Mouse (Mus musculus) forebrain, embryonic 11.5 days (tissue): Measurements from ENCODE around the gene Tro. TPM values are rescaled to one million over a fixed set of nuclear protein-coding genes. Genes with fewer than 3 reads are reported as not detected.

ENCODE experiments used
- ATAC-seq: fragments of 200-750 bp; cut with Nextera tagmentation; replicated peaks from 2 replicates; pipeline ENCODE4 v1.8.0; 2017; ENCODE audit warnings: moderate TSS enrichment; ENCODE audit not compliant: low FRiP score
- DNase-seq: peaks from one replicate; pipeline ENCODE4 v3.0.0-alpha.2; 2017; ENCODE audit warnings: low spot score
- H3K27ac ChIP-seq: fragments of 300-500 bp; sonication (generic); 2 replicates; pipeline ENCODE4 v1.5.1; 2014; ENCODE audit warnings: low read depth, low read length
- H3K27me3 ChIP-seq: fragments of 300-500 bp; sonication (generic); 2 replicates; pipeline ENCODE4 v1.6.1; 2014; ENCODE audit warnings: mild to moderate bottlenecking, low read length, mixed read lengths; ENCODE audit not compliant: control insufficient read depth, insufficient read depth
- H3K36me3 ChIP-seq: fragments of 300-500 bp; sonication (generic); 2 replicates; pipeline ENCODE4 v1.6.1; 2014; ENCODE audit warnings: mild to moderate bottlenecking, low read length, moderate library complexity, mixed read lengths; ENCODE audit not compliant: control insufficient read depth, insufficient read depth
- H3K4me1 ChIP-seq: fragments of 300-500 bp; sonication (generic); replicated peaks from 2 replicates; pipeline ENCODE4 v1.6.1; 2014; ENCODE audit warnings: low read length, mixed read lengths; ENCODE audit not compliant: control insufficient read depth, insufficient read depth
- H3K4me2 ChIP-seq: fragments of 300-500 bp; sonication (generic); 2 replicates; pipeline ENCODE4 v1.6.1; 2014; ENCODE audit warnings: low read depth, mild to moderate bottlenecking, low read length, moderate library complexity, mixed read lengths; ENCODE audit not compliant: severe bottlenecking
- H3K4me3 ChIP-seq: fragments of 300-500 bp; sonication (generic); 2 replicates; pipeline ENCODE4 v1.5.1; 2014; ENCODE audit warnings: low read depth, low read length
- H3K9ac ChIP-seq: fragments of 300-500 bp; sonication (generic); 2 replicates; pipeline ENCODE4 v1.6.1; 2014; ENCODE audit warnings: low read length
- H3K9me3 ChIP-seq: fragments of 300-500 bp; sonication (generic); 2 replicates; pipeline ENCODE4 v1.6.1; 2016; ENCODE audit warnings: low read length, mixed read lengths; ENCODE audit not compliant: control insufficient read depth
- WGBS: fragments of 180-500 bp; shearing (Covaris S2); extraction: QIAGEN DNeasy Blood & Tissue Kit; methylation state at CpG from one replicate; pipeline ENCODE4 v1.1.7; 2014; 5-methylcytosine and 5-hydroxymethylcytosine counted together
- polyA plus RNA-seq: library from polyadenylated mRNA; unstranded; fragments of >200 nt; fragmentation: Nextera tagmentation; extraction: Ambion mirVana; gene quantifications from 2 replicates; pipeline ENCODE4 v1.2.1, GENCODE M21; 2014

Tro gene
- polyA plus RNA-seq: 45.6 and 46.5 TPM in 2 replicates

DNA sequence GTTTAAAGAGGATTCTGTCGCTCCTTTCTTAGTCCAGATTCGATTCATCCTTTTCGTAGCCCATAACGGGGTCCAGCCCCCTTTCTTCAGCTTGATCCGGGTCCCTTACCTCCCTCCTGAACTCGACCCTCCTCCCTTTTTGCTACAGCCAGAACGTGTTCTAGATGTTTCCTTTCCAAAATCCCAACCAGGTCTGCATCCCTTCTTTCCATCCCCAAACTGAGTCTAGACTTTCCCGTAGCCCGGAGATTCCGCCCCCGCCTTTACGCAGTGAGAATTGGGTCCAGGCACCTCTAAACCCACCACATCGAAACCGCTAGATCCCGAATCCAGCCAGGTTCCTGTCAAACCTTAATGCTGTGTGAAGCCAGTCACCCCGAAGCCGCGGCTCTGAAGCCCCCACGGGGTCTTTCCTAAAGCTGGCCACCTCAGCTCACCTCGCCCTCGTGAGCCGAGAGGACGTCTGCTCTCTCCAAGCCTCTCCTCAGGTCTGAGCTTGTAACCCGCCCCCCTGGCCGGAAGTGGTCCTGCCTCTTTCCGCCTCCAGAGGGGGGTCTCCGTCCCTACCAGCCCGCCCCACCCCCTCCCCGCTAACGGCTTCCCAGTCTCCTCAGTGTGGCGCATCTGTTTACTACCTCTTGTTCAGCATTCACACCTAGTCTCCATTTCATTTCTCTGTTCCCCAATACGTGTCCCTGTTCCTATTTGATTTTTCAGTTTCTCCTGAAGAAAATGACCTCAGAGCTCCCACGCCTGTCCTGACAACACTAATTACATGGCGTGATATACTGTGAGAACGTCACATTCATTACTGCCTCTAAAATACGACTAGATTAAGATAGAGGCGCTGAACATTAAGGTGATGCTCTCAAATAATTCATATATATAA is at the start of gene Tro:
TSS of gene Tro (minus strand) at position 676 of the 889 bp plus-strand sequence.
- DNase-seq: peak; percentile 88
- H3K27me3 ChIP-seq: peaks cover 2% of the 10 kb centered on the region; the same call in 1 of the 2 replicates
- H3K9me3 ChIP-seq: no peaks in the 10 kb centered on the region
- 18% methylated on average over 35 of the region's 37 CpGs for WGBS
- H3K27ac ChIP-seq: 0 out of 2 replicates have a peak within 1 kb of the TSS, but pooled peaks have one; percentile 12
- H3K4me1 ChIP-seq: no peaks in the 10 kb centered on the region
- H3K4me2 ChIP-seq: peak within 1 kb of the TSS; percentile 49
- H3K4me3 ChIP-seq: peak within 1 kb of the TSS; percentile 51
- H3K9ac ChIP-seq: peak within 1 kb of the TSS; percentile 62
- no peaks in the 10 kb centered on the region; the same call in 1 of the 2 replicates for H3K36me3 ChIP-seq
- ATAC-seq: peak; percentile 94

DNA sequence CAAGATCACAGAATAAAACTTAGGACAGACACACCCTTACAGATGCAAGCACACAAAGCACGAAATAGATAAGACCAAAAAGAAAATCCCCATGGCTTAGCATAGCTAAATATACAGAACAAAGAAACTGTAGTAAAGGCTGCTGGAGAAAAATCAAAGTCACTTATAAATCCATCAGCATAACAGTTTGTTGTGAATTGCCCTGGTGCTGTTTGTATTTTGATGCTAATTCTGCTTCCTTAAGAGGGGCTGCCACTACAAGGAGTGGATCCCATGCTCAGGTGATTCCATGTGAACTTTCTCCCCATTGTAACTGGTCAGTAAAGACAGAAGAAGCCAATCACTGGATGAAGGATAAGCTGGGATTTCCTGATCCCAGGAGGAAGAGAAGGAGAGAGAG is 20.1 kb upstream of the Tro start:
- no peak overlapping the region for H3K27ac ChIP-seq
- no peaks in the 10 kb centered on the region for H3K4me1 ChIP-seq
- H3K4me2 ChIP-seq: no peak overlapping the region
- H3K36me3 ChIP-seq: no peaks in the 10 kb centered on the region
- H3K9ac ChIP-seq: no peak overlapping the region
- WGBS: 40% methylated on average over 1 of the region's 1 CpGs
- ATAC-seq: no peak
- H3K27me3 ChIP-seq: no peaks in the 10 kb centered on the region
- H3K4me3 ChIP-seq: no peak overlapping the region
- H3K9me3 ChIP-seq: no peaks in the 10 kb centered on the region
- DNase-seq: no peak

DNA sequence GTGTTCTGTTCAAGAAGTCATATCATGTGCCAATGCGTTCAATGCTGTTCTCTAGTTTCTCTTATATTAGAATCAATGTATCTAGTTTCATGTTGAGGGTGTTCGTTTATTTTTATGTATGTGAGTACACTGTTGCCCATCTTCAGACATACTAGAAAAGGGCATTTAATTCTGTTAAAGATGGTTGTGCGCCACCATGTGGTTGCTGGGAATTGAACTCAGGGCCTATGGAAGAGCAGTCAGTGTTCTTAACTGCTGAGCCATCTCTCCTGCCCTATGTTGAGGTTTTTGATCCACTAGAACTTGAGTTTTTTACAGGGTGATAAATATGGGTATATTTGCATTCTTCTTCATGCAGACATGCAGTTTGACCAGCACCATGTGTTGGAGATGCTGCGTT is 5.4 kb upstream of the Tro start:
- Histone ChIP-seq H3K4me1 (no peaks in the 10 kb centered on the region), H3K4me2 (no peak overlapping the region), H3K9me3 (no peaks in the 10 kb centered on the region), H3K27me3 (no peaks in the 10 kb centered on the region), H3K9ac (no peak overlapping the region), H3K36me3 (no peaks in the 10 kb centered on the region), H3K4me3 (no peak overlapping the region), H3K27ac (no peak overlapping the region)
- ATAC-seq (no peak), DNase-seq (no peak)
- WGBS: 26% methylated on average over 4 of the region's 4 CpGs

DNA sequence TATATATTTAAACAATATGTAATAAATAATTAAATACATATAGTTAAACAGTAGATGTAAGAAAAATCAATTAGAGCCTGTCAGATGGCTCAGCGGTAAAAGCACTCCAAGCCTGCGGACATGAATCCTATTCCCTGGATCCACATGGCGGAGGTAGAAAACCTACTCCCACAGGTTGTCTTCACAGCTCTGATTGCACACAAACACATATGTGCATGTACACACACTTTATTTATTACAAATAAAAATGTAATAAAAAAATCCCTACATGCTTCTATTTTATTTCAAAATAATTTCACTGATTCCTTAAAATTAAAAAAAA is 375 bp upstream of the Tro start:
- H3K27ac ChIP-seq: no peak overlapping the region
- H3K27me3 ChIP-seq: peaks cover 2% of the 10 kb centered on the region; the same call in 1 of the 2 replicates
- no peak overlapping the region; the same call in 1 of the 2 replicates for H3K4me2 ChIP-seq
- DNase-seq (no peak), ATAC-seq (peak; percentile 36; the same call in 1 of the 2 replicates)
- WGBS: 33% methylated on average over 3 of the region's 3 CpGs
- no peak overlapping the region for H3K9ac ChIP-seq
- H3K9me3 ChIP-seq: no peaks in the 10 kb centered on the region
- no peaks in the 10 kb centered on the region; the same call in 1 of the 2 replicates for H3K36me3 ChIP-seq
- H3K4me3 ChIP-seq: peak overlapping the region; percentile 51; the same call in 1 of the 2 replicates
- no peaks in the 10 kb centered on the region for H3K4me1 ChIP-seq

DNA sequence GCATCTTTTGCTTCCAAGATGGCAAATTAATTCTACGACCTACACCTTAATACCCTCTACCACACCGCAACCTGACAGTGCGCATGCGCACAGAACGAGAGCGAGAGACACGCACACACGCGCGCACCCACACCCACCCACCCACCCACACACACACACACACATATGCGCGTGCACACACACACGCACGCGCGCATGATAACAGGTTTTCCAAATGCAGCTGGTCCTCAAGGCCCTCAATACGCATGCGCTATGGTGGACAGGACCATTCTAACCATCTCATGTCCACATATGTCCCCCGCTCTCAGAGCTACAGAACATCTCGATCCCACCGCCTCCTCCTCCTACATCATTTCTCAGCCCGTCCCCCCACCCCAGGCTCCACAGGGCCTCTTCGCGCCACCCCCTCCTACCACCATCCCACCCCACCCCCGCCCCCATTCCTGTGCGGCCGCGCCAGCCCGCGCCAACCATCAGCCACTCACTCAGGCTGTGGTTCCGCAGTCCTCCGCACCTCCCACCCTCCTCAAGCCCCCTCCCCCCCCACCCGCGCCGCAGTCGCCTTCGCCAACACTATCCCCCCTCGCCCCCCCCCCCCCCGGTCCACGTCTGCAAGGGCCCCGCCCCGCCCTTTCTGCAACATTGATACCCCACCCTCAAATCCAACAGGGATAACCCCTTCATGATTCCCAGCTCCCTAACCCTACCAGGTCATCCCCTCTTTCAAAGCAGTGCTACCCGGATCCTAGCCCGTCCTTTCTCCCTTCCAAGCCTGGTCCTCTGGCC is 1.1 kb downstream of the Tro start:
- no peaks in the 10 kb centered on the region for H3K9me3 ChIP-seq
- peak; percentile 73 for ATAC-seq
- H3K4me3 ChIP-seq: peak overlapping the region; percentile 51
- H3K4me1 ChIP-seq: no peaks in the 10 kb centered on the region
- no peak overlapping the region for H3K27ac ChIP-seq
- peaks cover 2% of the 10 kb centered on the region; the same call in 1 of the 2 replicates for H3K27me3 ChIP-seq
- DNase-seq: peak; percentile 61
- no peaks in the 10 kb centered on the region; the same call in 1 of the 2 replicates for H3K36me3 ChIP-seq
- H3K4me2 ChIP-seq: peak overlapping the region; percentile 49
- WGBS: 51% methylated on average over 25 of the region's 44 CpGs
- H3K9ac ChIP-seq: peak overlapping the region; percentile 62

DNA sequence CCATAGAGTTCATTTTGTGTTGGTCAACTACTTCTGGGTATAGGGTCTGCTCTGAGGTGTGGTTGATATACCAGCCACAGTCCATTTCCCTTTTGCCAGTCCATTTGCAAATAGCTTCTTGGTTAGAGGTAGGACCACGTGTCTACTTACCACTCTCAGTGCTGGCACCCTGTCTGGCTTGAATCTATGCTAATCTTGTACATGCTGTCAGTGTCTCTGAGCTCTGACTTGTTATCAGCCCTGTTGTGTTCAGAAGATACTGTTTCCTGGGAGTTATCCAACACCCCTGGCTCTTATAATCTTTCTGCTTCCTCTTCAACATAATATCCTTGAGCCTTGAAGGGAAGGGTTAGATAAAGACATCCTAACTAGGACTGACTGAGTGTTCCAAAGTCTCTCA is 21.0 kb downstream of the Tro start:
- DNase-seq (no peak), ATAC-seq (no peak)
- Histone ChIP-seq H3K4me1 (no peaks in the 10 kb centered on the region), H3K9me3 (no peaks in the 10 kb centered on the region), H3K27ac (no peak overlapping the region), H3K36me3 (no peaks in the 10 kb centered on the region), H3K9ac (no peak overlapping the region), H3K4me2 (no peak overlapping the region), H3K4me3 (no peak overlapping the region), H3K27me3 (no peaks in the 10 kb centered on the region)
- 76% methylated on average over 1 of the region's 1 CpGs for WGBS

DNA sequence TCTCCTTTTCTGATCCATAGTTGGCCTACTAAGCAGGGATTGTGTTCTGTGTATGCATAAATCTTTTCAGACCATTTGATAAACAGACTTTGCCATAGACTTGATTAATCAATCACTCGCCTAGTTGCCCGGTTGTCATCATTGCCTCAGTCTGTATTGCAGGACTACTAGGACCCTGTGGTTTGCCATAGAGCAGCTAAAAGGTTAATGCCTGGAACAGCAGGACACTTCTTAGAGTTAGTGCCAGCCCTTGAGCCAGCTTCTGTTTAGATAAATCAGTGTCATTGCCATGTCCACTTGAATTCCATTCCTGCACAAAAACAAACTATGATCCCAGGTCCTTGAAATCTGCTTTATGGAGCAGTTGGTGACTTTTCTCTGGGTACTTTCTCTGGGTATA is 58.5 kb downstream of the Tro start:
- no peaks in the 10 kb centered on the region for H3K9me3 ChIP-seq
- H3K27ac ChIP-seq: no peak overlapping the region
- ATAC-seq (no peak), DNase-seq (no peak)
- no peak overlapping the region for H3K4me2 ChIP-seq
- no peaks in the 10 kb centered on the region for H3K36me3 ChIP-seq
- H3K27me3 ChIP-seq: no peaks in the 10 kb centered on the region; the same call in 1 of the 2 replicates
- no peak overlapping the region for H3K9ac ChIP-seq
- WGBS: 77% methylated on average over 2 of the region's 2 CpGs
- no peak overlapping the region for H3K4me3 ChIP-seq
- no peaks in the 10 kb centered on the region for H3K4me1 ChIP-seq
